Mouse (Mus musculus) cerebellum, adult 9-11 months (tissue): ENCODE measurements around the gene Skiv2l.
A peak's percentile ranks its signal among the peaks of the same experiment; 100 is the strongest.
"Not testable (repeated sequence)": the region's sequence is repeated elsewhere in the genome, so short reads cannot be mapped to it uniquely, and the experiment has no call there.

Experiments
- DNase-seq: peaks from one replicate; pipeline ENCODE4 v3.0.0; 2022

Skiv2l gene

GRCm38 (mm10) chr17:34874321-34874720 lies 24.3 kb upstream of the Skiv2l start:
- no peak for DNase-seq

- DNase-seq = no peak
Measured at GRCm38 (mm10) chr17:34865981-34866380, 16.0 kb upstream of the Skiv2l start.

GRCm38 (mm10) chr17:34862416-34863081 lies 12.5 kb upstream of the Skiv2l start, which contains the start of gene Cfb:
TSS of gene Cfb (minus strand) at chr17:34862518.
- no peak for DNase-seq

- DNase-seq = no peak
Measured at GRCm38 (mm10) chr17:34861704-34862415, 11.8 kb upstream of the Skiv2l start.

GRCm38 (mm10) chr17:34860514-34860913 lies 10.5 kb upstream of the Skiv2l start:
- no peak for DNase-seq

GRCm38 (mm10) chr17:34858670-34859069 lies 8.7 kb upstream of the Skiv2l start:
- no peak for DNase-seq

GRCm38 (mm10) chr17:34855825-34856224 lies 5.8 kb upstream of the Skiv2l start:
- DNase-seq = no peak

- no peak for DNase-seq
Measured at GRCm38 (mm10) chr17:34854761-34855160, 4.8 kb upstream of the Skiv2l start.

GRCm38 (mm10) chr17:34853511-34853910 lies 3.5 kb upstream of the Skiv2l start:
- no peak for DNase-seq

GRCm38 (mm10) chr17:34850517-34851125 lies 611 bp upstream of the Skiv2l start:
- DNase-seq = no peak

GRCm38 (mm10) chr17:34847615-34848014 lies 2.4 kb downstream of the Skiv2l start:
- no peak for DNase-seq

- DNase-seq = no peak
Measured at GRCm38 (mm10) chr17:34847192-34847591, 2.8 kb downstream of the Skiv2l start.

GRCm38 (mm10) chr17:34844884-34845283 lies 5.1 kb downstream of the Skiv2l start:
- DNase-seq = no peak

- no peak for DNase-seq
Measured at GRCm38 (mm10) chr17:34840736-34841307, 9.2 kb downstream of the Skiv2l start.

GRCm38 (mm10) chr17:34838785-34839184 lies 11.2 kb downstream of the Skiv2l start:
- DNase-seq = no peak

GRCm38 (mm10) chr17:34837464-34838324 lies 12.3 kb downstream of the Skiv2l start:
- peak; percentile 57 for DNase-seq

GRCm38 (mm10) chr17:34836856-34837221 lies 13.2 kb downstream of the Skiv2l start, which contains the start of the genes Stk19 and Dxo:
TSS of gene Stk19 (minus strand) at chr17:34836945.
TSS of gene Dxo (plus strand) at chr17:34837019.
- DNase-seq = peak; percentile 96

GRCm38 (mm10) chr17:34836155-34836855 lies 13.7 kb downstream of the Skiv2l start:
- no peak for DNase-seq

GRCm38 (mm10) chr17:34830776-34831175 lies 19.2 kb downstream of the Skiv2l start:
- not testable (repeated sequence) for DNase-seq

- DNase-seq = no peak
Measured at GRCm38 (mm10) chr17:34814818-34815370, 35.1 kb downstream of the Skiv2l start.

GRCm38 (mm10) chr17:34813747-34814146 lies 36.3 kb downstream of the Skiv2l start:
- not testable (repeated sequence) for DNase-seq

GRCm38 (mm10) chr17:34811275-34811674 lies 38.7 kb downstream of the Skiv2l start:
- DNase-seq = no peak
